Mouse (Mus musculus) liver, embryonic 14.5 days (tissue): ENCODE measurements around the gene Slc23a4. TPM values are rescaled to one million over a fixed set of nuclear protein-coding genes. Genes with fewer than 3 reads are reported as not detected.

ENCODE experiments used
- ATAC-seq: fragments of 200-750 bp; cut with Nextera tagmentation; 2 replicates; pipeline ENCODE4 v1.8.0; 2017; ENCODE audit warnings: moderate number of reproducible peaks, mild to moderate bottlenecking, moderate library complexity; ENCODE audit not compliant: insufficient read depth
- DNase-seq, 3 experiments: peaks; one replicate each; pipeline ENCODE4 v3.0.0-alpha.2; 2012 to 2013; ENCODE audit warnings: low read depth in 3 of 3, low spot score in 3 of 3
- H3K27ac ChIP-seq: fragments of 300-500 bp; sonication (generic); 2 replicates; pipeline ENCODE4 v1.5.1; 2014; ENCODE audit warnings: moderate library complexity, mild to moderate bottlenecking, control low read depth, inconsistent platforms
- H3K27me3 ChIP-seq: fragments of 300-500 bp; sonication (generic); 2 replicates; pipeline ENCODE4 v1.6.1; 2014; ENCODE audit warnings: mild to moderate bottlenecking, low read length, moderate library complexity; ENCODE audit not compliant: control insufficient read depth, insufficient read depth
- H3K36me3 ChIP-seq: fragments of 300-500 bp; sonication (generic); replicated peaks from 2 replicates; pipeline ENCODE4 v1.6.1; 2014; ENCODE audit warnings: low read depth; ENCODE audit not compliant: control insufficient read depth, insufficient read depth
- H3K4me1 ChIP-seq, 2 experiments: fragments of 200-500 bp in 1 of 2; fragments of 300-500 bp in 1 of 2; sonication (generic) in 1 of 2; replicated peaks; 2 replicates each; pipeline ENCODE4 v1.6.1; 2012 to 2014; ENCODE audit warnings: antibody characterized with exemption in 1 of 2, inconsistent platforms in 1 of 2, low read length in 1 of 2; ENCODE audit not compliant: control insufficient read depth in 2 of 2, insufficient read depth in 2 of 2
- H3K4me2 ChIP-seq: fragments of 300-500 bp; sonication (generic); 2 replicates; pipeline ENCODE4 v1.6.1; 2014; ENCODE audit warnings: low read depth, mild to moderate bottlenecking, control low read depth, moderate library complexity
- H3K4me3 ChIP-seq, 2 experiments: fragments of 200-500 bp in 1 of 2; fragments of 300-500 bp in 1 of 2; sonication (generic) in 1 of 2; 2 replicates each; pipeline ENCODE4 v1.5.1; 2012 to 2014; ENCODE audit warnings: low read depth in 2 of 2, low read length in 2 of 2, mild to moderate bottlenecking in 2 of 2, control low read depth in 1 of 2, inconsistent platforms in 1 of 2, moderate library complexity in 1 of 2; ENCODE audit not compliant: insufficient read depth in 1 of 2
- H3K9ac ChIP-seq: fragments of 300-500 bp; sonication (generic); replicated peaks from 2 replicates; pipeline ENCODE4 v1.6.1; 2014; ENCODE audit warnings: mild to moderate bottlenecking, control low read depth, moderate library complexity
- H3K9me3 ChIP-seq: fragments of 300-500 bp; sonication (generic); 2 replicates; pipeline ENCODE4 v1.6.1; 2016; ENCODE audit warnings: low read length, mixed read lengths; ENCODE audit not compliant: control insufficient read depth
- CTCF ChIP-seq: IDR thresholded peaks from 2 replicates; pipeline ENCODE4 v1.5.1; 2016; ENCODE audit warnings: antibody characterized with exemption, low read depth, control low read depth
- EP300 ChIP-seq: IDR thresholded peaks from 2 replicates; pipeline ENCODE4 v1.6.1; 2016; ENCODE audit warnings: antibody characterized with exemption, low read depth
- WGBS: fragments of 180-500 bp; shearing (Covaris S2); extraction: QIAGEN DNeasy Blood & Tissue Kit; methylation state at CpG from one replicate; pipeline ENCODE4 v1.1.7; 2014; ENCODE audit not compliant: insufficient replicate concordance; 5-methylcytosine and 5-hydroxymethylcytosine counted together
- polyA plus RNA-seq, 2 experiments: library from polyadenylated mRNA; depleted of rRNA in 1 of 2; stranded (reverse) in 1 of 2; unstranded in 1 of 2; fragments of >200 nt; fragmentation: Nextera tagmentation in 1 of 2; extraction: Ambion mirVana in 1 of 2; gene quantifications; 2 replicates each; pipeline versions ENCODE4 v1.2.1 to v1.2.3; 2012 to 2014

Slc23a4 gene
- polyA plus RNA-seq (2012; rRNA removed): 0.12 and 0.17 TPM in 2 replicates
- polyA plus RNA-seq (2014; fragmentation: Nextera tagmentation; extraction: Ambion mirVana): 0.06 and 0.16 TPM in 2 replicates

DNA sequence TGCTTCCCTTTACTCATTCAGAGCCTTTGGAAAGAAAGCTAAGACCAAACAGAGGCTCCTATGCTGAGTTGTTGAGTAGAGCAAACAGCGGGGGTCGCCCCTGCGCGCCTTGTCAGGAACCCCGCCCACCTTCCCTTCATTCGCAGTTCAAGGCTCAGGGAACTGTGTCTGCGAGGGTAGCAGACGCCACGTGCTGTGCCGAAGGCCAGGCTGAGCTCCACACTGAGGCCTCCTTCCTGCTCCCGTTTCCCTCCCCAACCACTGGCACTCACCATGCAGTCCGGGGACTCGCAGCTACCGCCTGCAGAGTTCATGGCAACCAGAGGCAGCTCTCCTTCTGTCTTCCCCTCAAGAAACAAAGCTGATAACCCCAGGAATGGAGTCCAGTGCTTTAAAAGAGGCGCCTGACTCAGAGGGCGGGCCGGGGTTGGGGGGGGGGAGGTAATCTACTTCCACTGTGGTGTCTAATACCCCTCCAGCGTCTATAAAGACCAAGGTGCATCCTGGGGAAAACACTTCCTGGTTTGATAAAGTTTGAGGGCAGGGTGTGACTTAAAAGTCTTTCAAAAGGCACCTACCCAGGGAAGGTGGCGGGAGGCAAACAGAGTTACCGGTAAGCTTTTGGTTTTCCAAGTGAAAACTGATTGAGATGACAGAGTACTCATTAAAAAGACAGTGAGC is at the start of gene Slc23a4:
TSS of gene Slc23a4 (minus strand) at position 324 of the 681 bp plus-strand sequence.
- WGBS: 7% methylated on average over 20 of the region's 20 CpGs
- no peak for ATAC-seq
- no peak within 1 kb of the TSS for H3K4me3 ChIP-seq

DNA sequence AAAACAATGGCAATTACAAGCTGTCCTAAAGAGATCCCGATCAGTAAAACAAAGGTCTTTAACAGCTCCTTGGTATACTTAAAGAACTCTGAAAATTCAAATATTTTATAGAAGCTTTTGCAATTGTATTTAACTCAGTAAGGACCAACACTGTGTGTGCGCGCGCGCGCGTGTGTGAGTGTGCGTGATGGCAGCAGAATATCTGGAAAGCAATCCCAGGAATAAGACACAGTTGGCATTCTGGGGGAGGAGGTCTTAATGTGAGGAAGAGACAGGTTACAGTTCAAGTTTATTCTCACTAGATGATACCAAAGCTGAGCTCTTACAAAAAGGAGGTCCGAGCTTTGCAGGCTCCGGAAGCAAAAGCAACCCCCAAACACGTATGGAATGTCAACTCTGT is 45.1 kb upstream of the Slc23a4 start:
- no peak for ATAC-seq
- 88% methylated on average over 11 of the region's 11 CpGs for WGBS

More for the DNA sequence above, at the start of gene Slc23a4:
- no peak within 1 kb of the TSS for H3K27ac ChIP-seq
- TF ChIP-seq EP300 (no peak), CTCF (no peak)
- no peaks in the 10 kb centered on the region; a peak in 2 of 4 replicates for H3K4me1 ChIP-seq
- H3K4me2 ChIP-seq: peak within 1 kb of the TSS; percentile 43
- H3K27me3 ChIP-seq: no peaks in the 10 kb centered on the region
- DNase-seq: no peak
- H3K9ac ChIP-seq: no peak within 1 kb of the TSS
- H3K36me3 ChIP-seq: no peaks in the 10 kb centered on the region
- H3K9me3 ChIP-seq: no peaks in the 10 kb centered on the region

DNA sequence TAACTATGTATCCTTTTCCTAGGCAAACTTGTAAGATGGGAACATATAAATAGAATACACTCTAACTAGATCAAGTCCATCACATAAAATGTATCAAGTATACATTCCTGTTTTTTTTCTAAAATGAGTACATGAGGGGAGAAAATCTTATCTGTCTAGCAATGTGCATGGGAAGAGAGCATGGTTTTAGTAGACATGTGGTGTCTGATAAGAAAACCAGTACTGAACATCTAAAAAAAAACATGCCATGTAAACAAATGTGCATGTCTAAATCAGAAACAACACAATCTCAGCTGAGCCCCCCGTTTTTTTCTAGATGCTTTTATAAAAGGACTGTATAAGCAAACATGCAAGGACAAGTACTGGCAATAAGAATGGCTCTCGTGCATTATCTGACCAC is 44.5 kb upstream of the Slc23a4 start:
- H3K4me2 ChIP-seq: no peak overlapping the region
- H3K4me1 ChIP-seq: peaks cover 0 to 3% of the 10 kb centered on the region in 2 experiments; a peak in 2 of 4 replicates
- no peak overlapping the region for H3K9ac ChIP-seq
- ATAC-seq (no peak), DNase-seq (no peak)
- H3K36me3 ChIP-seq: no peaks in the 10 kb centered on the region
- no peak overlapping the region for H3K27ac ChIP-seq
- 24% methylated on average over 2 of the region's 2 CpGs for WGBS
- TF ChIP-seq CTCF: no peak
- TF ChIP-seq EP300: 0 out of 2 replicates have a peak, but pooled peaks have one; percentile 30
- no peaks in the 10 kb centered on the region for H3K27me3 ChIP-seq
- no peak overlapping the region for H3K4me3 ChIP-seq
- H3K9me3 ChIP-seq: no peaks in the 10 kb centered on the region

More for the DNA sequence above, 45.1 kb upstream of the Slc23a4 start:
- DNase-seq: no peak
- Histone ChIP-seq H3K4me1 (peaks cover 0 to 3% of the 10 kb centered on the region in 2 experiments; a peak in 2 of 4 replicates), H3K36me3 (no peaks in the 10 kb centered on the region), H3K27ac (no peak overlapping the region), H3K9ac (no peak overlapping the region), H3K4me3 (no peak overlapping the region), H3K27me3 (no peaks in the 10 kb centered on the region), H3K4me2 (no peak overlapping the region), H3K9me3 (no peaks in the 10 kb centered on the region)
- TF ChIP-seq CTCF: no peak
- TF ChIP-seq EP300: no peak

DNA sequence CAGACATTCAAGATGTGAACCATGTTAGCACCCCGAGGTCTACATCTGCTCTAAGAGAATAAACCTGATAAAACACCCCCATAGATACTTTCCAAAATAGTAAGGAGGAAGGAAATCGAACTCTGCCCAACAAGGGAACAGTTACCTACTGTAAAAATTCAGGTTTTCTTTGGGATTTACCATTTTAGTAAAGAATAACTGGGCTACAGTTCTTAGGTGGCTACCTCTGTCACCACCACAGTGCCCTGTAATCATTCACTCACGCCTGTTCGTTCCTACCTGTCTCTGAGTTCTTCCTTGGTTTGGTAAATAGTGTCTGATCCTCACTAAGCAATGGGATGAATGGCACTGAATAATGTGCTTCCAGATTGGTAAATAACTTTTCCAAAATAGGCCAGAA is 42.6 kb upstream of the Slc23a4 start:
- no peak overlapping the region for H3K4me3 ChIP-seq
- H3K27me3 ChIP-seq: no peaks in the 10 kb centered on the region
- no peak overlapping the region for H3K9ac ChIP-seq
- TF ChIP-seq EP300 (no peak), CTCF (no peak)
- DNase-seq (no peak), ATAC-seq (no peak)
- no peaks in the 10 kb centered on the region for H3K9me3 ChIP-seq
- H3K4me2 ChIP-seq: no peak overlapping the region
- WGBS: 84% methylated on average over 4 of the region's 4 CpGs
- H3K4me1 ChIP-seq: peaks cover 0 to 3% of the 10 kb centered on the region in 2 experiments; a peak in 2 of 4 replicates
- no peaks in the 10 kb centered on the region for H3K36me3 ChIP-seq
- H3K27ac ChIP-seq: no peak overlapping the region

DNA sequence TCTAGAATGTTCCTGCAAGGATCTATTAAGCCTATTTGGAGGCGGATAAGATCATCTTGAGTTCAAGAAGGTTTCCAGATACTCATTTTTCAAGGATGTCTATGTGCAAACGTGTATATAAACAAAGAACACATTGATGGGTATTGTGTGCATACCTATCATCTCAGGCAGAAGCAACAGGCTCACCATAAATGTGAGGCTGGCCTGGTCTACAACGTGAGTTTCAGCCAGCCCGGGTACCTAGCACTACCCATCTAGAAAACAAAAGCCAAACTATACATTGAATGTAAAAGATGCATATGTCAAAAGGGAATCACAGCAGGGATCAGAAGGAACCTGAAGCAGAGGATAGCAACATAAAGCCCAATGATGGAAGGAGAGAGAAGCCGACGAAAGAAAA is 42.0 kb upstream of the Slc23a4 start:
- H3K4me3 ChIP-seq: no peak overlapping the region
- H3K36me3 ChIP-seq: no peaks in the 10 kb centered on the region
- H3K4me1 ChIP-seq: peaks cover 0 to 3% of the 10 kb centered on the region in 2 experiments; a peak in 2 of 4 replicates
- H3K27me3 ChIP-seq: no peaks in the 10 kb centered on the region
- no peaks in the 10 kb centered on the region for H3K9me3 ChIP-seq
- WGBS: 81% methylated on average over 6 of the region's 6 CpGs
- H3K9ac ChIP-seq: no peak overlapping the region
- no peak overlapping the region for H3K4me2 ChIP-seq
- ATAC-seq: no peak
- no peak for DNase-seq
- H3K27ac ChIP-seq: no peak overlapping the region
- TF ChIP-seq CTCF (no peak), EP300 (no peak)
